Mouse (Mus musculus) CH12.LX (cell line): ENCODE measurements at regions not wholly inside any gene's neighbourhood (a gene's known extent, or its start where the extent isn't known, plus 50 kb on each side); places are given as distances from the start of the nearest gene placed in this dataset.

Experiments used
- DNase-seq: peaks from one replicate; pipeline ENCODE4 v3.0.0-alpha.2; 2013; ENCODE audit errors: extremely low read depth
- H3K27ac ChIP-seq: 2 replicates; pipeline ENCODE4 v1.5.1; 2012; ENCODE audit warnings: low read depth, mild to moderate bottlenecking, control low read depth, moderate library complexity; ENCODE audit not compliant: insufficient read depth
- H3K27me3 ChIP-seq: replicated peaks from 2 replicates; pipeline ENCODE3; 2012; ENCODE audit warnings: inconsistent platforms
- H3K36me3 ChIP-seq, 2 experiments: replicated peaks in 1 of 2; 2 replicates each; pipeline versions ENCODE3 to v1.6.1; 2012; ENCODE audit warnings: inconsistent platforms in 1 of 2, low read length in 1 of 2, mild to moderate bottlenecking in 1 of 2, mixed read lengths in 1 of 2, moderate library complexity in 1 of 2; ENCODE audit not compliant: control insufficient read depth in 1 of 2, insufficient read depth in 1 of 2
- H3K4me1 ChIP-seq, 2 experiments: 2 replicates each; pipeline ENCODE4 v1.6.1; 2012; ENCODE audit warnings: inconsistent platforms in 1 of 2, moderate library complexity in 1 of 2; ENCODE audit not compliant: insufficient read depth in 2 of 2, control insufficient read depth in 1 of 2
- H3K4me2 ChIP-seq: 2 replicates; pipeline ENCODE4 v1.6.1; 2012; ENCODE audit warnings: low read depth, mild to moderate bottlenecking, control low read depth; ENCODE audit not compliant: poor library complexity, insufficient read depth, severe bottlenecking
- H3K4me3 ChIP-seq, 3 experiments: fragments of 150-350 bp in 1 of 3; sonication (generic) in 1 of 3; replicated peaks in 1 of 3; 2 replicates each; pipeline versions ENCODE3 to v1.5.1; 2011 to 2012; ENCODE audit warnings: low read depth in 2 of 3, low read length in 2 of 3, mild to moderate bottlenecking in 2 of 3, moderate library complexity in 2 of 3, control low read depth in 1 of 3, improper control_type of control experiment in 1 of 3, inconsistent platforms in 1 of 3, mixed read lengths in 1 of 3; ENCODE audit not compliant: poor library complexity in 1 of 3
- H3K79me2 ChIP-seq: replicated peaks from 2 replicates; pipeline ENCODE4 v1.6.1; 2012; ENCODE audit warnings: mild to moderate bottlenecking, moderate library complexity; ENCODE audit not compliant: control insufficient read depth, poor library complexity, insufficient read depth, severe bottlenecking; ENCODE audit errors: extremely low read depth
- H3K9ac ChIP-seq: 2 replicates; pipeline ENCODE4 v1.6.1; 2012; ENCODE audit warnings: low read depth, mild to moderate bottlenecking, control low read depth, moderate library complexity; ENCODE audit not compliant: insufficient read depth
- H3K9me3 ChIP-seq: replicated peaks from 2 replicates; pipeline ENCODE3; 2012; ENCODE audit warnings: low read length, inconsistent platforms, mixed read lengths
- E2F4 ChIP-seq: IDR thresholded peaks from 2 replicates; pipeline ENCODE4 v1.6.1; 2011; ENCODE audit warnings: low read depth, low read length, improper control_type of control experiment; ENCODE audit not compliant: insufficient replicate concordance
- EP300 ChIP-seq: IDR thresholded peaks from 2 replicates; pipeline ENCODE4 v1.6.1; 2011; ENCODE audit warnings: low read length, improper control_type of control experiment
- HCFC1 ChIP-seq: IDR thresholded peaks from 2 replicates; pipeline ENCODE4 v1.6.1; 2012; ENCODE audit warnings: low read depth, mild to moderate bottlenecking, inconsistent platforms, low read length, improper control_type of control experiment
- JUND ChIP-seq: conservative IDR thresholded peaks from 2 replicates; pipeline ENCODE4 v1.6.1; 2011; ENCODE audit warnings: low read depth, low read length, improper control_type of control experiment
- MAFK ChIP-seq: IDR thresholded peaks from 2 replicates; pipeline ENCODE4 v1.6.1; 2011; ENCODE audit warnings: low read length, improper control_type of control experiment; ENCODE audit not compliant: insufficient replicate concordance
- MEF2A ChIP-seq: IDR thresholded peaks from 2 replicates; pipeline ENCODE4 v1.6.1; 2014; ENCODE audit warnings: low read depth, mild to moderate bottlenecking, inconsistent platforms, low read length, improper control_type of control experiment, borderline replicate concordance
- MYC ChIP-seq: IDR thresholded peaks from 2 replicates; pipeline ENCODE4 v1.6.1; 2011; ENCODE audit warnings: low read depth, mild to moderate bottlenecking, improper control_type of control experiment, low read length
- NELFE ChIP-seq: IDR thresholded peaks from 2 replicates; pipeline ENCODE4 v1.6.1; 2011; ENCODE audit warnings: low read depth, low read length, improper control_type of control experiment
- POLR2AphosphoS2 ChIP-seq: IDR thresholded peaks from 2 replicates; pipeline ENCODE4 v1.6.1; 2011; ENCODE audit warnings: low read depth, low read length, improper control_type of control experiment
- TCF12 ChIP-seq: IDR thresholded peaks from 2 replicates; pipeline ENCODE4 v1.6.1; 2014; ENCODE audit warnings: low read depth, mild to moderate bottlenecking, inconsistent platforms, low read length, improper control_type of control experiment
- USF1 ChIP-seq: IDR thresholded peaks from 2 replicates; pipeline ENCODE4 v1.6.1; 2014; ENCODE audit warnings: low read depth, mild to moderate bottlenecking, inconsistent platforms, low read length, improper control_type of control experiment
- ZC3H11A ChIP-seq: IDR thresholded peaks from 2 replicates; pipeline ENCODE4 v1.6.1; 2012; ENCODE audit warnings: low read depth, mild to moderate bottlenecking, inconsistent platforms, low read length, improper control_type of control experiment
- ZMIZ1 ChIP-seq: IDR thresholded peaks from 2 replicates; pipeline ENCODE4 v1.6.1; 2012; ENCODE audit warnings: low read depth, mild to moderate bottlenecking, inconsistent platforms, low read length, improper control_type of control experiment
- ZNF384 ChIP-seq: IDR thresholded peaks from 2 replicates; pipeline ENCODE4 v1.6.1; 2012; ENCODE audit warnings: low read depth, low read length, improper control_type of control experiment, inconsistent platforms
- dilution Hi-C: fragments of 300-500 bp; cut with MboI; formaldehyde crosslinking; loops from 2 replicates; pipeline ENCODE4 v1.14.3; 2020; ENCODE audit warnings: low sequenced_read_pairs; ENCODE audit not compliant: extremely low pct_unique_long_range_greater_than_20kb, extremely low pct_ligation_motif_present
- in situ Hi-C: fragments of 300-500 bp; cut with MboI; formaldehyde crosslinking; loops from 3 replicates; pipeline ENCODE4 v1.14.3; 2019; ENCODE audit warnings: low sequenced_read_pairs, low pct_ligation_motif_present, low pct_unique_long_range_greater_than_20kb, mixed read lengths

- Histone ChIP-seq H3K9me3 (peaks cover 13% of the 10 kb centered on the region), H3K79me2 (no peaks in the 10 kb centered on the region), H3K27me3 (no peaks in the 10 kb centered on the region), H3K9ac (no peak overlapping the region), H3K27ac (no peak overlapping the region), H3K4me2 (no peak overlapping the region), H3K36me3 (no peaks in the 10 kb centered on the region), H3K4me3 (no peak overlapping the region), H3K4me1 (no peaks in the 10 kb centered on the region)
- TF ChIP-seq MAFK (no peak), ZMIZ1 (no peak), ZNF384 (no peak), ZC3H11A (no peak), JUND (no peak)
- dilution Hi-C loops: no loop called here
- no peak for DNase-seq
- in situ Hi-C loops: no loop called here
Observed at GRCm38 (mm10) chr1:149463930-149464329, 497.2 kb downstream of the Pla2g4a start.

- Histone ChIP-seq H3K4me3 (no peak overlapping the region), H3K36me3 (no peaks in the 10 kb centered on the region), H3K79me2 (0 out of 2 replicates have a peak, but pooled peaks cover 2% of the 10 kb centered on the region), H3K27ac (no peak overlapping the region), H3K9me3 (peaks cover 8% of the 10 kb centered on the region), H3K27me3 (no peaks in the 10 kb centered on the region), H3K4me2 (no peak overlapping the region), H3K9ac (no peak overlapping the region), H3K4me1 (no peaks in the 10 kb centered on the region)
- TF ChIP-seq MEF2A (no peak), TCF12 (no peak), USF1 (no peak), POLR2AphosphoS2 (no peak), MYC (no peak), EP300 (no peak), NELFE (no peak), JUND (no peak), HCFC1 (no peak), E2F4 (no peak)
- dilution Hi-C loops: no loop called here
- in situ Hi-C loops: no loop called here
- DNase-seq: no peak
Observed at GRCm38 (mm10) chr1:149449801-149450493, 511.1 kb downstream of the Pla2g4a start.
